Mouse (Mus musculus) E14TG2a.4 (cell line): ENCODE measurements around the gene Myog.

ENCODE experiments used
- H3K27me3 ChIP-seq: 2 replicates; pipeline ENCODE4 v1.6.1; 2014; ENCODE audit warnings: low read length, control low read depth; ENCODE audit not compliant: insufficient read depth
- H3K36me3 ChIP-seq: 2 replicates; pipeline ENCODE4 v1.6.1; 2014; ENCODE audit warnings: low read length, control low read depth; ENCODE audit not compliant: insufficient read depth
- H3K4me1 ChIP-seq: replicated peaks from 2 replicates; pipeline ENCODE4 v1.6.1; 2014; ENCODE audit warnings: low read depth, low read length, control low read depth
- H3K4me3 ChIP-seq: replicated peaks from 2 replicates; pipeline ENCODE4 v1.5.1; 2014; ENCODE audit warnings: mild to moderate bottlenecking, low read length
- H3K9me3 ChIP-seq: 2 replicates; pipeline ENCODE4 v1.6.1; 2014; ENCODE audit warnings: low read length, control low read depth
- CTCF ChIP-seq: conservative IDR thresholded peaks from 2 replicates; pipeline ENCODE4 v1.5.1; 2014; ENCODE audit warnings: low read length
- NANOG ChIP-seq: IDR thresholded peaks from 2 replicates; pipeline ENCODE4 v1.6.1; 2014; ENCODE audit warnings: borderline replicate concordance, low read length, mixed read lengths
- POU5F1 ChIP-seq: IDR thresholded peaks from 2 replicates; pipeline ENCODE4 v1.6.1; 2014; ENCODE audit warnings: low read length, borderline replicate concordance

Myog gene

GRCm38 (mm10) chr1:134336958-134337710 is 47.3 kb downstream of the Myog start:
- H3K4me1 ChIP-seq: peaks cover 44% of the 10 kb centered on the region
- H3K9me3 ChIP-seq: no peaks in the 10 kb centered on the region
- H3K36me3 ChIP-seq: no peaks in the 10 kb centered on the region
- TF ChIP-seq NANOG (no peak), CTCF (no peak), POU5F1 (no peak)
- H3K4me3 ChIP-seq: no peak overlapping the region
- H3K27me3 ChIP-seq: 0 out of 2 replicates have a peak, but pooled peaks cover under 1% of the 10 kb centered on the region

DNA sequence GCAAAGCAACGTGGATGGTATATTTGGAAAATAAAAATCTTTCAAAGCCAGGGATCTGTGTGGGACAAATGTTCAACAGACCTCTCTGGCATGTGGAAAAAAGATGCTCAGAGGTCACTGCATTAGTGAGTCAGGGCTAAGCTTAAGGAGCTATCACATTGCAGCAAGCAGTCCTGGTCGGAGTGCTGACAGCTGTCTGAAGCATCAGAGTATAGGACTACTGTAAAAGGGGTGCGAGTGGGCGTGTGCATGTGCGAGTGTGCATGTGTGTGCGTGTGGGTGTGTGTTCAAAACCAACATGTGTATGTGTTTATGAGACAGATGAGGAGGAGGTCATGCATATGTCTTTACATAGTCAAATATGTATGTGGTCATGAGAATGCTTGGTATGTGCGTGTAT is 49.4 kb downstream of the Myog start:
- TF ChIP-seq POU5F1 (no peak), CTCF (no peak), NANOG (no peak)
- no peaks in the 10 kb centered on the region for H3K36me3 ChIP-seq
- H3K4me1 ChIP-seq: peaks cover 49% of the 10 kb centered on the region
- no peaks in the 10 kb centered on the region for H3K9me3 ChIP-seq
- H3K4me3 ChIP-seq: no peak overlapping the region
- peaks cover 17% of the 10 kb centered on the region; the same call in 1 of the 2 replicates for H3K27me3 ChIP-seq

DNA sequence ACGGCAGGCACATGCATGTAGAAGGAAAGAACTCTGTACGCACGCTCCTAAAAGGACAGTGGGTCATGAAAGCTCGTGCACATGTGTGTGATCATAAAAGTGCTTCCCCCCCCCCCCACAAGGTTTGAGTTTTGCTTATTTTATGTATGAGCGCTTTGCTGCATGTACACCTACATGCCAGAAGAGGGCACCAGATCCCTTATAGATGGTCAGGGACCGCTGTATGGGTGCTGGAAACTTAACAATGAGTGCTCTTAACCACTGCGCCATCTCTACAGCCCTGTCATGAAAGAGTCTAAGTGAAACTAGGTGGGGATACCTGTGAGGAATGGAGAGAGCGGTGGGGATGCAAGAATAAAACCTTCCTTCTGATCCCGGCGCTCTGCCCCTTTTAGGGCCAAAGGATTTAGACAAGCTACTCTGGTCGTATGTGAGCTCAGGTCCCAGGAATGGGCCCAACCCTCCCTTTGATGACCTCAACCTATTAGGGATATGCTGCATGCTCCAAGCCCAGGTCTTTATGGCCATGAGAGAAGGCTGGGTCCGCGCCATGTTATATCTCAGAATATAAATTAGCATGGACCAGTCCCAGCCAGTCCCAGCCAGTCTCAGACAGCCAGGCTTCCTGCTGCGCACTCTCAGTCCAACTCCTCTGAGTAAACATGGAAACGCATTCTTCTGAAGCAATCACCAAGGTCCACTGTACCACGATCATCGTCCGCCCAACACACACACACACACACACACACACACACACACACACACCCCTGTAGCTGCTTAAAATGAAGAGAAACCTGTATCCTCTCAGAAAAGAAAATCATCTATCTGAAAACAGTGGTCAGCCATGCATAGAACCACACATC is 50.2 kb downstream of the Myog start:
- peaks cover 54% of the 10 kb centered on the region for H3K4me1 ChIP-seq
- no peaks in the 10 kb centered on the region for H3K9me3 ChIP-seq
- H3K27me3 ChIP-seq: peaks cover 17% of the 10 kb centered on the region; the same call in 1 of the 2 replicates
- TF ChIP-seq CTCF: peak; percentile 74
- no peak for TF ChIP-seq NANOG
- TF ChIP-seq POU5F1: no peak
- no peaks in the 10 kb centered on the region for H3K36me3 ChIP-seq
- H3K4me3 ChIP-seq: peak overlapping the region; percentile 33

- Histone ChIP-seq H3K9me3 (no peaks in the 10 kb centered on the region), H3K27me3 (peaks cover 17% of the 10 kb centered on the region; the same call in 1 of the 2 replicates), H3K4me1 (peaks cover 55% of the 10 kb centered on the region), H3K36me3 (peaks cover 16% of the 10 kb centered on the region), H3K4me3 (no peak overlapping the region)
- no peak for TF ChIP-seq NANOG
Observed at GRCm38 (mm10) chr1:134341641-134342277, 52.0 kb downstream of the Myog start.
